Mouse (Mus musculus) kidney, postnatal 36 days (tissue): ENCODE data around the gene Pxdc1.

Experiments used
- DNase-seq, 2 experiments: peaks; one replicate each; pipeline ENCODE4 v3.0.0; 2021 to 2022; ENCODE audit warnings: mixed read lengths in 2 of 2

Pxdc1 gene

GRCm38 (mm10) chr13:34650371-34650770, 2.9 kb downstream of the Pxdc1 start:
- DNase-seq: no peak

GRCm38 (mm10) chr13:34647751-34648150, 5.5 kb downstream of the Pxdc1 start:
- DNase-seq: peak; percentile 37 to 39

GRCm38 (mm10) chr13:34647221-34647620, 6.1 kb downstream of the Pxdc1 start:
- no peak for DNase-seq

- DNase-seq: no peak
These were observed 7.0 kb downstream of the Pxdc1 start for GRCm38 (mm10) chr13:34646240-34646750.

- no peak for DNase-seq
These were observed 7.8 kb downstream of the Pxdc1 start for GRCm38 (mm10) chr13:34645519-34645918.

GRCm38 (mm10) chr13:34644401-34644800, 8.9 kb downstream of the Pxdc1 start:
- no peak for DNase-seq

- DNase-seq: no peak
These were observed 9.4 kb downstream of the Pxdc1 start for GRCm38 (mm10) chr13:34643926-34644325.

- peak; percentile 46 to 83 for DNase-seq
These were observed 10.1 kb downstream of the Pxdc1 start for GRCm38 (mm10) chr13:34642941-34643875.

GRCm38 (mm10) chr13:34641066-34641465, 12.2 kb downstream of the Pxdc1 start:
- DNase-seq: no peak

GRCm38 (mm10) chr13:34635978-34636377, 17.3 kb downstream of the Pxdc1 start:
- peak; percentile 74 to 87 for DNase-seq

- no peak for DNase-seq
These were observed 23.0 kb downstream of the Pxdc1 start for GRCm38 (mm10) chr13:34630319-34630718.

GRCm38 (mm10) chr13:34629741-34630140, 23.5 kb downstream of the Pxdc1 start:
- no peak for DNase-seq

- no peak for DNase-seq
These were observed 25.8 kb downstream of the Pxdc1 start for GRCm38 (mm10) chr13:34627446-34627845.

- DNase-seq: no peak
These were observed 28.9 kb downstream of the Pxdc1 start for GRCm38 (mm10) chr13:34624414-34624813.

GRCm38 (mm10) chr13:34612402-34612801, 40.9 kb downstream of the Pxdc1 start:
- no peak for DNase-seq

- no peak for DNase-seq
These were observed 43.6 kb downstream of the Pxdc1 start for GRCm38 (mm10) chr13:34609711-34610110.

GRCm38 (mm10) chr13:34607079-34607478, 46.2 kb downstream of the Pxdc1 start:
- DNase-seq: no peak

- no peak for DNase-seq
These were observed 47.4 kb downstream of the Pxdc1 start for GRCm38 (mm10) chr13:34605884-34606283.

- no peak for DNase-seq
These were observed 48.1 kb downstream of the Pxdc1 start for GRCm38 (mm10) chr13:34605206-34605605.

GRCm38 (mm10) chr13:34604406-34604805, 48.9 kb downstream of the Pxdc1 start:
- DNase-seq: no peak

GRCm38 (mm10) chr13:34602757-34603156, 50.5 kb downstream of the Pxdc1 start:
- no peak for DNase-seq

GRCm38 (mm10) chr13:34596797-34597196, 56.5 kb downstream of the Pxdc1 start:
- DNase-seq: no peak
